Mouse (Mus musculus) C2C12 (cell line): ENCODE measurements around the gene Garem2.

Source experiments
- CTCF ChIP-seq: IDR thresholded peaks from one replicate; pipeline ENCODE4 v1.5.1; 2011; ENCODE audit not compliant: control insufficient read depth, insufficient read depth, insufficient read length
- FOSL1 ChIP-seq: IDR thresholded peaks from one replicate; pipeline ENCODE4 v1.8.0; 2011; ENCODE audit warnings: mild to moderate bottlenecking, low read length; ENCODE audit not compliant: poor library complexity, insufficient read depth, severe bottlenecking

DNA sequence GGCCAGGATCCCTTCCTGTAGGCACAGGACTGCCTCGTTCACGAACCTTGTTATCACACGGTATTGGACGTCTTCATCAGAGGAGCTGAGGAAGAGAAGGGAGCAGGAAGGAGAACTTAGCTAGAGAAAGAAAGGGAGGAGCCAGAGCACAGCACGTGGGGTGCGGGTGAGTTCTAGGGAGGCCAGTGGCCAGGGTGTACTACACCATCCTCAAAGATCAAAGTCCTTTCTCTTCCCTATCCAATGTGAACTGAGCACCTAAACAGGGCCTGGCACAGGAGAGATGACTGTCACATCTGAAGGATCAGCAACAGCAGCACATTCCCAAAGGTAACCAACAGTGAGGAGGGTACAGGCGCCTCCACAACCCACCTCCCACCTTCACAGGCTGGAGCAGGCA, 15.1 kb downstream of the Garem2 start:
- TF ChIP-seq CTCF (no peak), FOSL1 (no peak)
